ENCODE assay signal across 25 mouse cellular contexts in the genomic region with DNA sequence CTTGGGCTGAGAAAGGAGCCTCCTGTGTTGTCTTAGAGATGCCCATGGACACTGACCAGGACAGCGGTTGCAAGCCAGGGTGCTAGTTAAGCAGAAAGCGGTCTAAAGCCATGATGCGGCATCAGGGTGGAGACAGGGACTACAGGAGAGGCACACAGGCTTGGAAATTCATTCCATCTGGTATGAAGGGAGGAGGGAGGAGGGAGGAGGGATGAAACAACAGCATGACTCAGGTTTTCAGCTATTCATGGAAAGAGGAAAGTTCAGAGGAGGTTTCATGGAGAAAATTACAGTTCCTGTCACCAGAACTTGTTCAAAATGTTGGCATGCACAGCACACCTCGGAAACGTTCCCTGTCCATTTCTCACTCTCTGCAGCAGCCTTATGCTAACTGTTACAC. TPM values are rescaled to one million over a fixed set of nuclear protein-coding genes. Genes with fewer than 3 reads are reported as not detected.
DNase-seq lines count a peak whose midpoint lies in the region; ATAC-seq lines count a peak whose summit lies in the region.
"Had no signal": no experiment of that assay in that cellular context is flagged by ENCODE, and none has a peak within 500 bp of the region (broad histone marks: within the 10 kb centered on the region; RNA-seq: fewer than 3 reads in every experiment).

No protein-coding gene starts in this region.

- peak; percentile 72 for DNase-seq in cerebellum, adult 9-10 months
- no peak for DNase-seq in cerebellum, adult 18-20 months
- DNase-seq in right cerebral cortex, adult 18-20 months: peak; percentile 64
- DNase-seq in right cerebral cortex, postnatal 10 days (ENCODE audit: low spot score in 2 of 2): no peak
- peak; percentile 34 to 48 for DNase-seq in cerebellum, postnatal 25 days
- peak; percentile 88 for DNase-seq in telencephalon, adult 2 months (ENCODE audit: low read depth, low spot score)
- DNase-seq in embryonic facial prominence, embryonic 10.5 days (ENCODE audit: low spot score): no peak
- DNase-seq: adrenal gland, postnatal 14 days; B cell, adult 2 months; gastrocnemius, postnatal 25 days; kidney, adult 11 months; kidney, postnatal 4 days; liver, postnatal 0 days; right cerebral cortex, postnatal 14 days; spleen, adult 18-20 months; thymus, postnatal 25 days had no signal

- no peaks in the 10 kb centered on the region for H3K4me1 ChIP-seq in embryonic facial prominence, embryonic 10.5 days
- H3K4me1 ChIP-seq: embryonic facial prominence, embryonic 13.5 days; hindbrain, embryonic 12.5 days; limb, embryonic 12.5 days had no signal

- no peaks in the 10 kb centered on the region for H3K27me3 ChIP-seq in embryonic facial prominence, embryonic 10.5 days (replicated peaks; ENCODE audit: low read depth, poor library complexity, severe bottlenecking)
- H3K27me3 ChIP-seq: embryonic facial prominence, embryonic 13.5 days; limb, embryonic 12.5 days; neural tube, embryonic 15.5 days had no signal

- no peak overlapping the region for H3K4me3 ChIP-seq in embryonic facial prominence, embryonic 10.5 days
- H3K4me3 ChIP-seq: embryonic facial prominence, embryonic 13.5 days; hindbrain, embryonic 12.5 days; limb, embryonic 12.5 days; neural tube, embryonic 15.5 days had no signal

- H3K27ac ChIP-seq in embryonic facial prominence, embryonic 10.5 days (replicated peaks): no peak overlapping the region
- H3K27ac ChIP-seq: embryonic facial prominence, embryonic 13.5 days; hindbrain, embryonic 12.5 days; limb, embryonic 12.5 days; neural tube, embryonic 15.5 days had no signal

- 90% methylated on average over 5 of the region's 5 CpGs for WGBS in embryonic facial prominence, embryonic 10.5 days

- H3K36me3 ChIP-seq in embryonic facial prominence, embryonic 10.5 days (replicated peaks): no peaks in the 10 kb centered on the region
- H3K36me3 ChIP-seq: embryonic facial prominence, embryonic 13.5 days; hindbrain, embryonic 12.5 days; limb, embryonic 12.5 days; neural tube, embryonic 15.5 days had no signal

- no peak for ATAC-seq in CD4-positive, CD25-positive, alpha-beta regulatory T cell, adult 4 months
- ATAC-seq: forebrain, embryonic 16.5 days; liver, postnatal 0 days; lung, postnatal 0 days had no signal

- H3K9me3 ChIP-seq in embryonic facial prominence, embryonic 10.5 days: no peaks in the 10 kb centered on the region
- H3K9me3 ChIP-seq: embryonic facial prominence, embryonic 13.5 days; hindbrain, embryonic 12.5 days; neural tube, embryonic 15.5 days had no signal

RNA-seq across cellular contexts. Expression of a gene that starts 7.9 kb away (rescaled TPM):
- 0.82 and 1.2 TPM in 2 replicates for polyA plus RNA-seq in embryonic facial prominence, embryonic 10.5 days (2016; fragmentation: Nextera tagmentation; extraction: Ambion mirVana)
- polyA plus RNA-seq in CD4-positive, CD25-positive, alpha-beta regulatory T cell, adult 4 months (2017; shearing (Covaris generic)): not detected
- polyA plus RNA-seq: liver, postnatal 0 days had no signal

RNA-seq across cellular contexts. Expression of a gene that starts 39.1 kb away (rescaled TPM):
- polyA plus RNA-seq in embryonic facial prominence, embryonic 10.5 days (2016; fragmentation: Nextera tagmentation; extraction: Ambion mirVana): 0.61 and 0.97 TPM in 2 replicates
- not detected for polyA plus RNA-seq in CD4-positive, CD25-positive, alpha-beta regulatory T cell, adult 4 months (2017; shearing (Covaris generic))
- polyA plus RNA-seq: heart, embryonic 14.5 days; liver, embryonic 11.5 days; liver, postnatal 0 days had no signal

RNA-seq across cellular contexts. Expression of a gene that starts 39.2 kb away (rescaled TPM):
- 16.6 and 17.0 TPM in 2 replicates for polyA plus RNA-seq in embryonic facial prominence, embryonic 10.5 days (2016; fragmentation: Nextera tagmentation; extraction: Ambion mirVana)
- under 1 TPM; 0.36 to 0.63 TPM for polyA plus RNA-seq in CD4-positive, CD25-positive, alpha-beta regulatory T cell, adult 4 months (2017; shearing (Covaris generic))

RNA-seq across cellular contexts. Expression of a gene that starts 58.6 kb away (rescaled TPM):
- polyA plus RNA-seq in embryonic facial prominence, embryonic 10.5 days (2016; fragmentation: Nextera tagmentation; extraction: Ambion mirVana): 3.1 and 3.5 TPM in 2 replicates
- 1 to 10 TPM in 1 of 2 experiments, under 1 TPM in 1; 0.75 to 2.2 TPM for polyA plus RNA-seq in CD4-positive, CD25-positive, alpha-beta regulatory T cell, adult 4 months (2017; shearing (Covaris generic))

Comparison
In these comparisons a context has a peak if more than half of its experiments do, and no peak if none do; other contexts are left out.
1. DNase-seq: peak in cerebellum, adult 9-10 months (single experiment), right cerebral cortex, adult 18-20 months (single experiment), cerebellum, postnatal 25 days (2 of 2) and telencephalon, adult 2 months (single experiment); none in cerebellum, adult 18-20 months (0 of 2), right cerebral cortex, postnatal 10 days (0 of 2) and embryonic facial prominence, embryonic 10.5 days (single experiment).
2. RNA of a gene that starts 39.2 kb away (polyA plus RNA-seq): 16.6 to 17.0 TPM in embryonic facial prominence, embryonic 10.5 days; 0.36 to 0.63 TPM in CD4-positive, CD25-positive, alpha-beta regulatory T cell, adult 4 months; every median in the first group is over 10 times any median in the second.